In genomic region chr11:32235646-32236045, GRCm38 (mm10) we compare ENCODE assay signal across 9 mouse cellular contexts. TPM values are rescaled to one million over a fixed set of nuclear protein-coding genes. Genes with fewer than 3 reads are reported as not detected.
DNase-seq lines count a peak whose midpoint lies in the region; ATAC-seq and TF ChIP-seq lines count a peak whose summit lies in the region.
"Had no signal": no experiment of that assay in that cellular context is flagged by ENCODE, and none has a peak within 500 bp of the region (broad histone marks: within the 10 kb centered on the region; RNA-seq: fewer than 3 reads in every experiment).

No protein-coding gene starts in this region.

- H3K9me3 ChIP-seq in kidney, embryonic 16.5 days (ENCODE audit: low read length) = no peaks in the 10 kb centered on the region
- H3K9me3 ChIP-seq in lung, embryonic 14.5 days (ENCODE audit: low read depth, low read length) = no peaks in the 10 kb centered on the region
- H3K9me3 ChIP-seq: embryonic facial prominence, embryonic 13.5 days had no signal

- peaks cover 13% of the 10 kb centered on the region for H3K4me1 ChIP-seq in kidney, embryonic 16.5 days (ENCODE audit: insufficient read depth, low read length)
- peaks cover 9% of the 10 kb centered on the region for H3K4me1 ChIP-seq in lung, embryonic 14.5 days (ENCODE audit: insufficient read depth)
- no peaks in the 10 kb centered on the region; the same call in 1 of the 2 replicates for H3K4me1 ChIP-seq in thymus, adult 2 months (replicated peaks; ENCODE audit: control insufficient read depth, insufficient read depth, low read length)

- no peaks in the 10 kb centered on the region for H3K27me3 ChIP-seq in kidney, embryonic 16.5 days (ENCODE audit: insufficient read depth, low read length)
- no peaks in the 10 kb centered on the region for H3K27me3 ChIP-seq in lung, embryonic 14.5 days (ENCODE audit: insufficient read depth, low read length)
- H3K27me3 ChIP-seq in thymus, adult 2 months (ENCODE audit: control insufficient read depth, insufficient read depth, low read length) = no peaks in the 10 kb centered on the region
- H3K27me3 ChIP-seq: embryonic facial prominence, embryonic 13.5 days had no signal

- H3K36me3 ChIP-seq in kidney, embryonic 16.5 days (ENCODE audit: insufficient read depth, low read length) = peaks cover 45% of the 10 kb centered on the region
- H3K36me3 ChIP-seq in lung, embryonic 14.5 days (ENCODE audit: insufficient read depth) = peaks cover 80% of the 10 kb centered on the region
- H3K36me3 ChIP-seq in thymus, adult 2 months (ENCODE audit: control insufficient read depth, insufficient read depth, low read length) = peaks cover 18% of the 10 kb centered on the region; the same call in 1 of the 2 replicates

- peak; percentile 57 for DNase-seq in layer of hippocampus, adult 11-12 months (ENCODE audit: low spot score)
- no peak for DNase-seq in layer of hippocampus, adult 9-10 months (ENCODE audit: low spot score)
- DNase-seq in brain, embryonic 14.5 days (ENCODE audit: low read depth) = peak; percentile 97
- DNase-seq in gastrocnemius, postnatal 25 days = peak; percentile 83
- DNase-seq in lung, embryonic 14.5 days = peak; percentile 92
- DNase-seq in testis, postnatal 10 days (ENCODE audit: low spot score) = peak; percentile 85
- DNase-seq in thymus, adult 2 months = no peak

- no peak for TF ChIP-seq CTCF in brain, embryonic 14.5 days (IDR thresholded peaks at IDR 0.05; ENCODE audit: borderline replicate concordance, extremely low read depth, insufficient read depth, insufficient read length)
- no peak for TF ChIP-seq CTCF in lung, embryonic 14.5 days (IDR thresholded peaks at IDR 0.05; ENCODE audit: low read depth)
- no peak for TF ChIP-seq CTCF in thymus, adult 2 months (IDR thresholded peaks at IDR 0.05; ENCODE audit: borderline replicate concordance, control insufficient read depth, extremely low read depth, insufficient read depth, low read length, poor library complexity)

- no peak overlapping the region for H3K4me2 ChIP-seq in kidney, embryonic 16.5 days (replicated peaks; ENCODE audit: low read depth, low read length)
- H3K4me2 ChIP-seq in lung, embryonic 14.5 days = no peak overlapping the region
- H3K4me2 ChIP-seq: embryonic facial prominence, embryonic 13.5 days had no signal

- H3K4me3 ChIP-seq in kidney, embryonic 16.5 days (ENCODE audit: low read length) = no peak overlapping the region
- no peak overlapping the region for H3K4me3 ChIP-seq in lung, embryonic 14.5 days (ENCODE audit: low read depth, low read length)
- H3K4me3 ChIP-seq in thymus, adult 2 months (ENCODE audit: control insufficient read depth, insufficient read depth, low read length) = no peak overlapping the region
- H3K4me3 ChIP-seq: embryonic facial prominence, embryonic 13.5 days had no signal

- 59% methylated on average over 3 of the region's 3 CpGs for WGBS in kidney, embryonic 16.5 days
- 30% methylated on average over 3 of the region's 3 CpGs for WGBS in lung, embryonic 14.5 days
- WGBS in thymus, adult 2 months = 92% methylated on average over 3 of the region's 3 CpGs

- TF ChIP-seq POLR2A in brain, embryonic 14.5 days (IDR thresholded peaks at IDR 0.05; ENCODE audit: borderline replicate concordance, extremely low read depth, insufficient read depth, insufficient read length, poor library complexity, severe bottlenecking) = no peak
- TF ChIP-seq POLR2A in thymus, adult 2 months (IDR thresholded peaks at IDR 0.05; ENCODE audit: control insufficient read depth, extremely low read depth, insufficient read depth, low read length, poor library complexity) = no peak

- peak overlapping the region; percentile 59 for H3K27ac ChIP-seq in kidney, embryonic 16.5 days (ENCODE audit: low read length)
- H3K27ac ChIP-seq in lung, embryonic 14.5 days (ENCODE audit: low read depth) = no peak overlapping the region; the same call in 1 of the 2 replicates
- H3K27ac ChIP-seq in thymus, adult 2 months (ENCODE audit: control insufficient read depth, insufficient read depth, low read length) = no peak overlapping the region

- ATAC-seq in kidney, embryonic 16.5 days (ENCODE audit: low FRiP score, low TSS enrichment) = no peak
- peak; percentile 70 for ATAC-seq in lung, embryonic 14.5 days (ENCODE audit: insufficient read depth)

- H3K9ac ChIP-seq in kidney, embryonic 16.5 days (replicated peaks; ENCODE audit: low read length) = no peak overlapping the region
- no peak overlapping the region for H3K9ac ChIP-seq in lung, embryonic 14.5 days

RNA-seq across cellular contexts. Expression of gene Mpg, which starts 9.3 kb away (rescaled TPM):
- polyA plus RNA-seq in brain, embryonic 14.5 days (2012; rRNA removed) = 18.6 and 21.3 TPM in 2 replicates
- total RNA-seq in gastrocnemius, postnatal 25 days (2021) = 1 to 10 TPM; 6.1 to 6.2 TPM
- polyA plus RNA-seq in kidney, embryonic 16.5 days (2015; fragmentation: Nextera tagmentation; extraction: Ambion mirVana) = 38.3 and 42.4 TPM in 2 replicates
- 39.6 and 42.2 TPM in 2 replicates for polyA plus RNA-seq in lung, embryonic 14.5 days (2014; fragmentation: Nextera tagmentation; extraction: Ambion mirVana)
- polyA plus RNA-seq in thymus, adult 2 months (2012; rRNA removed) = 21.0 and 25.5 TPM in 2 replicates

RNA-seq across cellular contexts. Expression of gene Rhbdf1, which starts 13.5 kb away (rescaled TPM):
- polyA plus RNA-seq in brain, embryonic 14.5 days (2012; rRNA removed) = 39.7 and 44.3 TPM in 2 replicates
- 10 to 100 TPM; 22.1 to 25.4 TPM for total RNA-seq in gastrocnemius, postnatal 25 days (2021)
- polyA plus RNA-seq in kidney, embryonic 16.5 days (2015; fragmentation: Nextera tagmentation; extraction: Ambion mirVana) = 61.9 and 62.1 TPM in 2 replicates
- polyA plus RNA-seq in lung, embryonic 14.5 days (2014; fragmentation: Nextera tagmentation; extraction: Ambion mirVana) = 52.8 and 63.9 TPM in 2 replicates
- polyA plus RNA-seq in thymus, adult 2 months (2012; rRNA removed) = 29.9 and 44.9 TPM in 2 replicates

RNA-seq across cellular contexts. Expression of gene Snrnp25, which starts 30.4 kb away (rescaled TPM):
- 38.8 and 52.4 TPM in 2 replicates for polyA plus RNA-seq in brain, embryonic 14.5 days (2012; rRNA removed)
- 1 to 10 TPM; 6.7 to 9.1 TPM for total RNA-seq in gastrocnemius, postnatal 25 days (2021)
- polyA plus RNA-seq in kidney, embryonic 16.5 days (2015; fragmentation: Nextera tagmentation; extraction: Ambion mirVana) = 56.6 and 61.1 TPM in 2 replicates
- polyA plus RNA-seq in lung, embryonic 14.5 days (2014; fragmentation: Nextera tagmentation; extraction: Ambion mirVana) = 62.8 and 71.4 TPM in 2 replicates
- polyA plus RNA-seq in thymus, adult 2 months (2012; rRNA removed) = 56.3 and 66.1 TPM in 2 replicates

RNA-seq across cellular contexts. Expression of gene Nprl3, which starts 31.9 kb away (rescaled TPM):
- 84.0 and 116 TPM in 2 replicates for polyA plus RNA-seq in brain, embryonic 14.5 days (2012; rRNA removed)
- 10 to 100 TPM; 21.7 to 23.3 TPM for total RNA-seq in gastrocnemius, postnatal 25 days (2021)
- 50.2 and 50.8 TPM in 2 replicates for polyA plus RNA-seq in kidney, embryonic 16.5 days (2015; fragmentation: Nextera tagmentation; extraction: Ambion mirVana)
- 44.0 and 46.3 TPM in 2 replicates for polyA plus RNA-seq in lung, embryonic 14.5 days (2014; fragmentation: Nextera tagmentation; extraction: Ambion mirVana)
- polyA plus RNA-seq in thymus, adult 2 months (2012; rRNA removed) = 107 and 118 TPM in 2 replicates

RNA-seq across cellular contexts. Expression of gene Il9r, which starts 35.6 kb away (rescaled TPM):
- 0.11 TPM in 1 of 2 replicates, not detected in the other for polyA plus RNA-seq in brain, embryonic 14.5 days (2012; rRNA removed)
- not detected for total RNA-seq in gastrocnemius, postnatal 25 days (2021)
- polyA plus RNA-seq in kidney, embryonic 16.5 days (2015; fragmentation: Nextera tagmentation; extraction: Ambion mirVana) = 0.04 TPM in 1 of 2 replicates, not detected in the other
- polyA plus RNA-seq in lung, embryonic 14.5 days (2014; fragmentation: Nextera tagmentation; extraction: Ambion mirVana) = 0.04 TPM in 1 of 2 replicates, not detected in the other
- polyA plus RNA-seq in thymus, adult 2 months (2012; rRNA removed) = 16.4 and 19.9 TPM in 2 replicates

Comparison
In these comparisons a context has a peak if more than half of its experiments do, and no peak if none do; other contexts are left out.
1. DNase-seq: peak in layer of hippocampus, adult 11-12 months (single experiment), brain, embryonic 14.5 days (single experiment), gastrocnemius, postnatal 25 days (single experiment), lung, embryonic 14.5 days (single experiment) and testis, postnatal 10 days (single experiment); none in layer of hippocampus, adult 9-10 months (single experiment) and thymus, adult 2 months (single experiment).